Mouse (Mus musculus) CH12.LX (cell line): ENCODE measurements around the gene Cd55b. TPM values are rescaled to one million over a fixed set of nuclear protein-coding genes. Genes with fewer than 3 reads are reported as not detected.

Experiments
- DNase-seq: peaks from one replicate; pipeline ENCODE4 v3.0.0-alpha.2; 2013; ENCODE audit errors: extremely low read depth
- H3K27ac ChIP-seq: 2 replicates; pipeline ENCODE4 v1.5.1; 2012; ENCODE audit warnings: low read depth, mild to moderate bottlenecking, control low read depth, moderate library complexity; ENCODE audit not compliant: insufficient read depth
- H3K27me3 ChIP-seq: replicated peaks from 2 replicates; pipeline ENCODE3; 2012; ENCODE audit warnings: inconsistent platforms
- H3K36me3 ChIP-seq, 2 experiments: replicated peaks in 1 of 2; 2 replicates each; pipeline versions ENCODE3 to v1.6.1; 2012; ENCODE audit warnings: inconsistent platforms in 1 of 2, low read length in 1 of 2, mild to moderate bottlenecking in 1 of 2, mixed read lengths in 1 of 2, moderate library complexity in 1 of 2; ENCODE audit not compliant: control insufficient read depth in 1 of 2, insufficient read depth in 1 of 2
- H3K4me1 ChIP-seq, 2 experiments: 2 replicates each; pipeline ENCODE4 v1.6.1; 2012; ENCODE audit warnings: inconsistent platforms in 1 of 2, moderate library complexity in 1 of 2; ENCODE audit not compliant: insufficient read depth in 2 of 2, control insufficient read depth in 1 of 2
- H3K4me2 ChIP-seq: 2 replicates; pipeline ENCODE4 v1.6.1; 2012; ENCODE audit warnings: low read depth, mild to moderate bottlenecking, control low read depth; ENCODE audit not compliant: poor library complexity, insufficient read depth, severe bottlenecking
- H3K4me3 ChIP-seq, 3 experiments: fragments of 150-350 bp in 1 of 3; sonication (generic) in 1 of 3; replicated peaks in 1 of 3; 2 replicates each; pipeline versions ENCODE3 to v1.5.1; 2011 to 2012; ENCODE audit warnings: low read depth in 2 of 3, low read length in 2 of 3, mild to moderate bottlenecking in 2 of 3, moderate library complexity in 2 of 3, control low read depth in 1 of 3, improper control_type of control experiment in 1 of 3, inconsistent platforms in 1 of 3, mixed read lengths in 1 of 3; ENCODE audit not compliant: poor library complexity in 1 of 3
- H3K79me2 ChIP-seq: replicated peaks from 2 replicates; pipeline ENCODE4 v1.6.1; 2012; ENCODE audit warnings: mild to moderate bottlenecking, moderate library complexity; ENCODE audit not compliant: control insufficient read depth, poor library complexity, insufficient read depth, severe bottlenecking; ENCODE audit errors: extremely low read depth
- H3K9ac ChIP-seq: 2 replicates; pipeline ENCODE4 v1.6.1; 2012; ENCODE audit warnings: low read depth, mild to moderate bottlenecking, control low read depth, moderate library complexity; ENCODE audit not compliant: insufficient read depth
- H3K9me3 ChIP-seq: replicated peaks from 2 replicates; pipeline ENCODE3; 2012; ENCODE audit warnings: low read length, inconsistent platforms, mixed read lengths
- CHD1 ChIP-seq: IDR thresholded peaks from 2 replicates; pipeline ENCODE4 v1.6.1; 2012; ENCODE audit warnings: low read depth, low read length, improper control_type of control experiment, inconsistent platforms
- CHD2 ChIP-seq: IDR thresholded peaks from 2 replicates; pipeline ENCODE4 v1.6.1; 2011; ENCODE audit warnings: low read length, improper control_type of control experiment
- CTCF ChIP-seq, 2 experiments: IDR thresholded peaks in 1 of 2; conservative IDR thresholded peaks in 1 of 2; 2 replicates each; pipeline ENCODE4 v1.5.1; 2011 to 2012; ENCODE audit warnings: low read depth in 2 of 2, low read length in 2 of 2, improper control_type of control experiment in 1 of 2, inconsistent platforms in 1 of 2, mild to moderate bottlenecking in 1 of 2, moderate library complexity in 1 of 2
- E2F4 ChIP-seq: IDR thresholded peaks from 2 replicates; pipeline ENCODE4 v1.6.1; 2011; ENCODE audit warnings: low read depth, low read length, improper control_type of control experiment; ENCODE audit not compliant: insufficient replicate concordance
- EP300 ChIP-seq: IDR thresholded peaks from 2 replicates; pipeline ENCODE4 v1.6.1; 2011; ENCODE audit warnings: low read length, improper control_type of control experiment
- ETS1 ChIP-seq: conservative IDR thresholded peaks from 2 replicates; pipeline ENCODE4 v1.6.1; 2012; ENCODE audit warnings: low read depth, mild to moderate bottlenecking, inconsistent platforms, low read length, improper control_type of control experiment, moderate library complexity
- GABPA ChIP-seq: IDR thresholded peaks from 2 replicates; pipeline ENCODE4 v1.6.1; 2012; ENCODE audit warnings: low read depth, low read length, improper control_type of control experiment, inconsistent platforms; ENCODE audit not compliant: insufficient replicate concordance
- HCFC1 ChIP-seq: IDR thresholded peaks from 2 replicates; pipeline ENCODE4 v1.6.1; 2012; ENCODE audit warnings: low read depth, mild to moderate bottlenecking, inconsistent platforms, low read length, improper control_type of control experiment
- JUN ChIP-seq: IDR thresholded peaks from 2 replicates; pipeline ENCODE4 v1.6.1; 2011; ENCODE audit warnings: low read depth, mild to moderate bottlenecking, low read length, improper control_type of control experiment, moderate library complexity; ENCODE audit not compliant: insufficient read depth
- KAT2A ChIP-seq: IDR thresholded peaks from 2 replicates; pipeline ENCODE4 v1.6.1; 2012; ENCODE audit warnings: low read length, improper control_type of control experiment, inconsistent platforms; ENCODE audit not compliant: insufficient replicate concordance
- MAFK ChIP-seq: IDR thresholded peaks from 2 replicates; pipeline ENCODE4 v1.6.1; 2011; ENCODE audit warnings: low read length, improper control_type of control experiment; ENCODE audit not compliant: insufficient replicate concordance
- MAX ChIP-seq: IDR thresholded peaks from 2 replicates; pipeline ENCODE4 v1.6.1; 2011; ENCODE audit warnings: low read length, improper control_type of control experiment
- MAZ ChIP-seq: IDR thresholded peaks from 2 replicates; pipeline ENCODE4 v1.6.1; 2012; ENCODE audit warnings: low read depth, mild to moderate bottlenecking, inconsistent platforms, low read length, improper control_type of control experiment, moderate library complexity
- MXI1 ChIP-seq: IDR thresholded peaks from 2 replicates; pipeline ENCODE4 v1.6.1; 2011; ENCODE audit warnings: mild to moderate bottlenecking, low read depth, low read length, improper control_type of control experiment
- MYC ChIP-seq: IDR thresholded peaks from 2 replicates; pipeline ENCODE4 v1.6.1; 2011; ENCODE audit warnings: low read depth, mild to moderate bottlenecking, improper control_type of control experiment, low read length
- NELFE ChIP-seq: IDR thresholded peaks from 2 replicates; pipeline ENCODE4 v1.6.1; 2011; ENCODE audit warnings: low read depth, low read length, improper control_type of control experiment
- NRF1 ChIP-seq: IDR thresholded peaks from 2 replicates; pipeline ENCODE4 v1.6.1; 2014; ENCODE audit warnings: low read depth, mild to moderate bottlenecking, inconsistent platforms, low read length, improper control_type of control experiment, moderate library complexity
- POLR2A ChIP-seq: IDR thresholded peaks from 2 replicates; pipeline ENCODE4 v1.6.1; 2011; ENCODE audit warnings: low read depth, mild to moderate bottlenecking, improper control_type of control experiment, low read length
- POLR2AphosphoS2 ChIP-seq: IDR thresholded peaks from 2 replicates; pipeline ENCODE4 v1.6.1; 2011; ENCODE audit warnings: low read depth, low read length, improper control_type of control experiment
- RAD21 ChIP-seq: IDR thresholded peaks from 2 replicates; pipeline ENCODE4 v1.6.1; 2011; ENCODE audit warnings: low read depth, mild to moderate bottlenecking, low read length, improper control_type of control experiment, moderate library complexity
- RCOR1 ChIP-seq: conservative IDR thresholded peaks from 2 replicates; pipeline ENCODE4 v1.6.1; 2012; ENCODE audit warnings: low read depth, mild to moderate bottlenecking, inconsistent platforms, low read length, improper control_type of control experiment
- SIN3A ChIP-seq: IDR thresholded peaks from 2 replicates; pipeline ENCODE4 v1.6.1; 2012; ENCODE audit warnings: low read length, improper control_type of control experiment, inconsistent platforms
- SMC3 ChIP-seq: IDR thresholded peaks from 2 replicates; pipeline ENCODE4 v1.6.1; 2011; ENCODE audit warnings: low read depth, low read length, improper control_type of control experiment
- TBP ChIP-seq: conservative IDR thresholded peaks from 2 replicates; pipeline ENCODE4 v1.6.1; 2011; ENCODE audit warnings: low read depth, low read length, improper control_type of control experiment
- TCF12 ChIP-seq: IDR thresholded peaks from 2 replicates; pipeline ENCODE4 v1.6.1; 2014; ENCODE audit warnings: low read depth, mild to moderate bottlenecking, inconsistent platforms, low read length, improper control_type of control experiment
- UBTF ChIP-seq: IDR thresholded peaks from 2 replicates; pipeline ENCODE4 v1.6.1; 2012; ENCODE audit warnings: low read depth, mild to moderate bottlenecking, inconsistent platforms, low read length, improper control_type of control experiment, moderate library complexity
- USF1 ChIP-seq: IDR thresholded peaks from 2 replicates; pipeline ENCODE4 v1.6.1; 2014; ENCODE audit warnings: low read depth, mild to moderate bottlenecking, inconsistent platforms, low read length, improper control_type of control experiment
- USF2 ChIP-seq: conservative IDR thresholded peaks from 2 replicates; pipeline ENCODE4 v1.6.1; 2011; ENCODE audit warnings: low read depth, low read length, improper control_type of control experiment
- ZC3H11A ChIP-seq: IDR thresholded peaks from 2 replicates; pipeline ENCODE4 v1.6.1; 2012; ENCODE audit warnings: low read depth, mild to moderate bottlenecking, inconsistent platforms, low read length, improper control_type of control experiment
- ZKSCAN1 ChIP-seq: IDR thresholded peaks from 2 replicates; pipeline ENCODE4 v1.6.1; 2012; ENCODE audit warnings: low read depth, inconsistent platforms, low read length, improper control_type of control experiment, borderline replicate concordance
- ZMIZ1 ChIP-seq: IDR thresholded peaks from 2 replicates; pipeline ENCODE4 v1.6.1; 2012; ENCODE audit warnings: low read depth, mild to moderate bottlenecking, inconsistent platforms, low read length, improper control_type of control experiment
- dilution Hi-C: fragments of 300-500 bp; cut with MboI; formaldehyde crosslinking; loops from 2 replicates; pipeline ENCODE4 v1.14.3; 2020; ENCODE audit warnings: low sequenced_read_pairs; ENCODE audit not compliant: extremely low pct_unique_long_range_greater_than_20kb, extremely low pct_ligation_motif_present
- in situ Hi-C: fragments of 300-500 bp; cut with MboI; formaldehyde crosslinking; loops from 3 replicates; pipeline ENCODE4 v1.14.3; 2019; ENCODE audit warnings: low sequenced_read_pairs, low pct_ligation_motif_present, low pct_unique_long_range_greater_than_20kb, mixed read lengths
- polyA plus RNA-seq: library from polyadenylated mRNA; unstranded; fragments of >175 nt; gene quantifications from 2 replicates; pipeline ENCODE4 v1.2.1, GENCODE M21; 2012; ENCODE audit warnings: low read depth; ENCODE audit not compliant: insufficient read length
- total RNA-seq, 2 experiments: library from RNA; depleted of rRNA; stranded (reverse); fragments of 300-350 nt in 1 of 2; fragments of >200 nt in 1 of 2; gene quantifications; 2 replicates each; pipeline ENCODE4 v1.2.3; 2012 to 2014

Gene Cd55b
- total and polyA plus RNA-seq, 3 experiments: not detected

DNA sequence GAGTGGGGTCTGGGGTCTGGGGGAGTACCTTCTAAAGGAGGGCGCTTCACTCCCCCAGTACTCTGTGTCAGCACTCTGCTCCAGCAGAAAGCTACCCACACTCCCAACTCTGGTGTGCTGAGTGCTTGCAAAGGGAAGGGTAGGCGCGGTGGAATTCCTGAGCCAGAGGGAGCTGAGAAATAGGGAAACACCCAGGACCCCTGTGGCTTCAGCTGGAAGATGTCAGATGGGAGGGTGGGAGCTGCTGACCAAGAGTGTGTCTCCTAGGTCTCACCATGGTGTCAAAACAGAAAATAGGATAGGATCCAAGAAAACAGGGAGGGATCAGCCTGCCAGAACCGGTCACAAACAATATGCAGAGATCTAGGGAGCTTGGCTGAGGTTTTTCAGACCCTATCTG, 40.1 kb upstream of the Cd55b start:
- no peaks in the 10 kb centered on the region for H3K9me3 ChIP-seq
- peak overlapping the region; percentile 83 for H3K4me2 ChIP-seq
- in situ Hi-C loops: no loop called here
- H3K9ac ChIP-seq: no peak overlapping the region
- peaks cover 2% of the 10 kb centered on the region for H3K27me3 ChIP-seq
- no peaks in the 10 kb centered on the region for H3K79me2 ChIP-seq
- no peaks in the 10 kb centered on the region for H3K36me3 ChIP-seq
- no peak for TF ChIP-seq KAT2A
- no peak for TF ChIP-seq TCF12
- TF ChIP-seq, all 38 proteins: peak for 0
- DNase-seq: no peak
- Histone ChIP-seq H3K4me3 (peak overlapping the region in 2 of 3 experiments; percentile 54 to 60), H3K27ac (no peak overlapping the region), H3K4me1 (peaks cover 0 to 3% of the 10 kb centered on the region in 2 experiments; a peak in 2 of 4 replicates)
- dilution Hi-C loops: no loop called here

- Histone ChIP-seq H3K27me3 (peaks cover 2% of the 10 kb centered on the region), H3K4me1 (peaks cover 0 to 3% of the 10 kb centered on the region in 2 experiments; a peak in 2 of 4 replicates), H3K79me2 (no peaks in the 10 kb centered on the region), H3K36me3 (no peaks in the 10 kb centered on the region), H3K9me3 (no peaks in the 10 kb centered on the region), H3K4me2 (peak within 1 kb of the TSS; percentile 83), H3K27ac (no peak within 1 kb of the TSS), H3K4me3 (peak within 1 kb of the TSS; percentile 38 to 60 (median 54)), H3K9ac (peak within 1 kb of the TSS; percentile 5; the same call in 1 of the 2 replicates)
- dilution Hi-C loops: no loop called here
- peak; percentile 78 for DNase-seq
- in situ Hi-C loops: no loop called here
- TF ChIP-seq E2F4 (no peak), TBP (no peak), USF2 (no peak), USF1 (no peak), MYC (no peak), HCFC1 (no peak), KAT2A (no peak), UBTF (0 out of 2 replicates have a peak, but pooled peaks have one; percentile 82), NRF1 (peak; percentile 64), SMC3 (peak; percentile 36), ZKSCAN1 (no peak), MAFK (no peak), EP300 (no peak), POLR2A (no peak), ETS1 (no peak), RAD21 (peak; percentile 17), SIN3A (peak; percentile 39; the same call in 1 of the 2 replicates), RCOR1 (no peak), CHD2 (no peak), GABPA (no peak), ZC3H11A (no peak), JUN (no peak), MAZ (0 out of 2 replicates have a peak, but pooled peaks have one; percentile 69), MXI1 (peak; percentile 29; the same call in 1 of the 2 replicates), CTCF (conservative IDR thresholded peaks at IDR 0.05 in 1 of 2, IDR thresholded peaks at IDR 0.05 in 1 of 2; ENCODE audit: low read depth in 2 of 2, low read length in 2 of 2) (peak; percentile 21 to 75; a peak in 3 of 4 replicates), MAX (no peak), ZMIZ1 (no peak), POLR2AphosphoS2 (no peak), CHD1 (no peak), TCF12 (0 out of 2 replicates have a peak, but pooled peaks have one; percentile 37), NELFE (no peak; the same call in 1 of the 2 replicates)
Observed at GRCm38 (mm10) chr1:130462084-130462861, 39.5 kb upstream of the Cd55b start, which contains the start of gene Cd55. Gene Cd55, minus strand, starts transcription at chr1:130462744.
